Mouse (Mus musculus) cerebellum, adult 2 months (tissue): ENCODE results near the gene Mgrn1.

ENCODE experiments used
- CTCF ChIP-seq: fragments of 200-500 bp; IDR thresholded peaks from 2 replicates; pipeline ENCODE4 v1.5.1; 2011; ENCODE audit warnings: low read depth, mild to moderate bottlenecking, control low read depth, low read length, moderate library complexity, borderline replicate concordance; ENCODE audit not compliant: insufficient read depth
- POLR2A ChIP-seq: fragments of 200-500 bp; IDR thresholded peaks from 2 replicates; pipeline ENCODE4 v1.6.1; 2011; ENCODE audit warnings: low read length, control low read depth, borderline replicate concordance; ENCODE audit not compliant: insufficient read depth

DNA sequence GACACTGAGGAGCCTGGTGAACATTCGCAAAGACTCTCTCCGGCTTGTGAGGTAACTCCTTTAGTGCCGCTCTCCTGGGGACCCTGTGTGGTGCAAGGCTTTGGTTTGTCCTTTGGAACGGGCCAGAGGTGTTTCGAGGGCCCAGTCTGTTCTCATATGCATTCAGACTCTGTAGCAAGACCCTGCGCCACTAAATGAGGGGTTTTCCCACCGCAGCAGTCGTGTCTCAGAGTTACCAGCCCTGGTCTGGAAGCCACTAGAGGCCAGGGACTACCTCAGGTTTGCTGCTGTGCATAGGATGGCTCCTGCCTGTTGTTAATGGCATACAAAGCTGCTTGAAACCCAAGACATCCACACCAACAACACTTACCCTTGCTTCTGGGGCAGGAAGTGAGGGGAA, 24.7 kb downstream of the Mgrn1 start:
- TF ChIP-seq POLR2A (no peak), CTCF (no peak)
